In the genomic region with DNA sequence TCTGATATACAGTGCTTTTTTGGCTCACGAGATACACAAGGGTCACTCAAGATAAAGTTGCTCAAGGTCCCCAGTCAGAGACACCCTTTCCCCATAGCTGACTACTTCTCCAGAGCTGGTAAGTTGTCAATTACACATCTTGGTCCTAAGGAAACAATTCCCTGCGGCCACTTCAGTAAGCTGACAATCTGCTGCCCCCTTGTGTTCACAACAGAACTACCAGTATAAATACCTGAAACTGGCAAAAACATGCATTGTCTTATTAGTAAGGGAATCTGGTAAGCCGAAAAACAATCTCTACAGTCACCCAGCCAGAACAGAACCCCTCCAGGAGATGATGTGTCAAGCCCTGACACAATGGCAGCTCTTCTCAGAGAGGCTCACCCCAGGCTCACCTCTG, we compare ENCODE assay signal across 8 mouse cellular contexts. TPM values are rescaled to one million over a fixed set of nuclear protein-coding genes. Genes with fewer than 3 reads are reported as not detected.
DNase-seq lines count a peak whose midpoint lies in the region; ATAC-seq lines count a peak whose summit lies in the region.

No protein-coding gene starts in this region.

- peak; percentile 66; the same call in 1 of the 2 replicates for ATAC-seq in monocyte, adult 5-6 weeks (replicated peaks; ENCODE audit: insufficient number of reproducible peaks, low FRiP score, low TSS enrichment, poor library complexity, severe bottlenecking)

- intact Hi-C loops in heart, postnatal 10 days (cut with DNase I), result loop anchor here (2.0 to 10.0 kb wide), 3 partner anchors 76 to 192 kb away; partner anchors contain the start of gene Sp2

- DNase-seq in heart, postnatal 10 days, result peak; percentile 59 to 68
- DNase-seq in heart, adult 11 months, result no peak
- DNase-seq in spleen, postnatal 36 days (ENCODE audit: low spot score in 2 of 2), result peak; percentile 14 to 26
- no peak for DNase-seq in spleen, postnatal 14 days (ENCODE audit: low spot score in 2 of 2)
- DNase-seq in c-Kit-positive CD71-positive TER-119-positive erythroid progenitor cells, embryonic 14.5 days (ENCODE audit: low spot score), result peak; percentile 38
- DNase-seq in induced T-regulatory cell, adult 2 months (ENCODE audit: low read depth), result peak; percentile 74
- DNase-seq in urinary bladder, postnatal 36 days (ENCODE audit: low spot score in 2 of 2), result no peak

RNA-seq across cellular contexts. Expression of gene Kpnb1, which starts 10.8 kb away (rescaled TPM):
- total RNA-seq in heart, postnatal 10 days (2021), result 100 to 1,000 TPM; 107 to 121 TPM
- 192 to 282 TPM (median 240 TPM) in 3 replicates for total RNA-seq in monocyte, adult 5-6 weeks (2017)

RNA-seq across cellular contexts. Expression of gene Tbkbp1, which starts 25.6 kb away (rescaled TPM):
- 10 to 100 TPM; 15.9 to 17.3 TPM for total RNA-seq in heart, postnatal 10 days (2021)
- 23.2 to 34.3 TPM (median 24.7 TPM) in 3 replicates for total RNA-seq in monocyte, adult 5-6 weeks (2017)

Comparison
In these comparisons a context has a peak if more than half of its experiments do, and no peak if none do; other contexts are left out.
1. DNase-seq: peak in heart, postnatal 10 days (2 of 2), spleen, postnatal 36 days (2 of 2), c-Kit-positive CD71-positive TER-119-positive erythroid progenitor cells, embryonic 14.5 days (single experiment) and induced T-regulatory cell, adult 2 months (single experiment); none in heart, adult 11 months (single experiment), spleen, postnatal 14 days (0 of 2) and urinary bladder, postnatal 36 days (0 of 2).